Mouse (Mus musculus) monocyte, adult 59 days (primary cell): ENCODE data around the gene Zfp119b. TPM values are rescaled to one million over a fixed set of nuclear protein-coding genes. Genes with fewer than 3 reads are reported as not detected.

Experiments
- total RNA-seq, 2 experiments: library from RNA; stranded (reverse); gene quantifications; one replicate each; pipeline ENCODE4 v1.2.4; 2023

Zfp119b gene
- total RNA-seq, result 1 to 10 TPM; 3.8 to 4.3 TPM

DNA sequence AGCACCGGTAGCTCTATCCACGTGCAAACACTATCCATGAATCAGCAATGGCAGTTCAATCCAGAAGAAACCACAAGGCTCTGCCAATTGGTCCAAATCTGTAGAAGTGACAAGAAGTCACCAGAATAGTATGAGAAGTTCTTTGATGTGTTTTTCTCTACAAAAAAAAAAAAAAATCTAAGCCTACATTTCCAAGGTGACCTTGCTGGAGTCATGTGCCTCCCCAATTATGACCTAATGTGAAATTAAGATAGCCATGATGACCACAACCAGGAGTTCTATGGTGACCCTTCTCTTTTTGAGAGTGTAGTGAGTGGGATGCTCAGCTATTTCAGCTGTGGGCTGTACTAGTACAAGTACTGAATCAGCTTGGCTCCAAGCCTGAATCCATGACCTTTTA lies at the start of gene Zfp119b:
Gene Zfp119b (minus strand): TSS at position 101 of the 400 bp plus-strand sequence.

DNA sequence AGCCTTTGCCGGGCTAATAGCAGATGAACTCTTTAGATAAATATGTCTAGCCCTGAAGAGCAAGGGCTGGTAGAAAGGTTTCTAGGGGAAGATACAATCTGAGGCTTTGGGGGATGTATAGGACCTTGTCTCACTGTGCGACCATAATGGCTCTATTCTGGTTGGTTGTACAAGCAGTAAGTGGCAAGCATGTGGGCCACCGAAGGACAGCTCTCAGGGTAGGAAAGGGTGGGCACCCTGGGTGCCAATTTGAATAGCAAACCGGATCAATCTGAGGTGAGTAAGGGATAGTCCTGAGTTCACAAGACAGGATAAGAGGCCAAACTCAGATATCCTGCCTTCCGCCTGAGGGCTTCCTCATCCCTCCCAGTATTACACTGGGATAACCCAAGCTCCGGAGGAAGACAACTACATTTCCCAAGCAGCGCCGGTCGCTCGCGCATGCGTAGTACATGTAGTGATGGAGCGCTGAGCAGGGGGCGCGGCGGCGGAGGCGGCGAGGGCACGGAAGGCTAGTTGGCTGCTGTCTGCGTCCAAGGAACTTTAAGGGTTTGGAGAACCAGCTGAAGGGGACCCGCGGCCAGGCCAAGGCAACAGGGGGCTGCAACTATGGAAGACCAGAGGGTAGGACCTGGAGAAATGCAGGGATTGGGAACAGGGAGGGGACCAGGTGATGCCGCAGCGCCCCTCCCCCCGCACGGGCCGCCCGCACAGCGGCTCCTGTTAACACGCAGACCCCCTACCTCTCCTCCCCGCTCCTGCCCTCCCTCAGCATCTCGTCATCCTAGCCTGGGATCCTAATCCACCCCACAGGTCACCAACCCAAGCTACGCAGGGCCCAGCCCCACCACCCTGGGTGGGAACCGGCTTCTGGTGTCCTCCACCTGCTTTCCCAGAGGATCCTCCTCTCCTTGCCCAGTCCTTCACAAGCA lies 37.0 kb upstream of the Zfp119b start, which contains the start of gene Fsd1:
Gene Fsd1 (plus strand): TSS at position 480 of the 932 bp plus-strand sequence.

DNA sequence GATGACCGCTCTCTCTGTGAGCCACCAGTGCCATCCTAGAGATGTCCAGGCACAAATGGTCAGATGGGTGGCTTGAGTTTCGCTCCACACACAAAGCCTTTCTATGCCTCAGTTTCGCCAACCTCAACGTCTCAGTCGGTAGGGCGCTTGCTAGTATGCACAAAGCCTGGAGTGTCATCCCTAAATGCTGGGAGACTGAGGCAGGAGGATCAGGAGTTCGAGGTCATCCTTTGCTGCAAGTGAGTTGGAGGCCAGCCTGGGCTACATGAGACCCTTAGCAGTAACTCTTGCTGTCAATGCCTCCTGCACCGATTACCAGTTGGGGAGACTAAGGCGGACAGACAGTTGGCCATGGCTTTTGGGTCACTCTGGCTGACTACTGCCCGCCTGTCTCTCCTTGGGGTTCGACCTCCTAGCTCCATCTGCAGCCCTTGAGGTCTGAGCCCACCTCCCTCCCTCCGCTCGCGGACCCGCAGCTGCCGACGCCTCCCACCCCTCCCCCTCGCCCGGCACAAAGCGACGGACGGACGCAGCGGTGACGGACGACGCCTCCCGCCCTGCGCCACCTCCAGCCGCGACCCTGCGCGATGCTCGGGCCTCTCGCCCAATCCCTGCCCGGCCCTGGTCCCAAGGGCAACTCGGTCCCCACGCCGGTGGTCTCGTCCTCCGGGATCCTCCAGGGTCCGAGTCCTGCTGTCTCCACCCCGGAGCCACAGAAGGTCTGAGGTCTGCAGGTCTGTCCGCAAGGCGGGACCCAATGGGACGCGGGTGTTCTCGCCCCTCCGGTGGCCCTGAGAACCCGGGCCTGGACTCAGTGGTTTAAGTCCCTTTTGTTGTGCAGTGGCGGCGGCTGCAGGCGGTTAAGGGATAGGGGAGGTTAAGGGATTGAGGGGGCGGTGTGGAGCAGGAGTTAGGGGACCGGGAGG lies 20.9 kb upstream of the Zfp119b start, which contains the start of gene Shd:
Gene Shd (plus strand): TSS at position 502 of the 926 bp plus-strand sequence.

DNA sequence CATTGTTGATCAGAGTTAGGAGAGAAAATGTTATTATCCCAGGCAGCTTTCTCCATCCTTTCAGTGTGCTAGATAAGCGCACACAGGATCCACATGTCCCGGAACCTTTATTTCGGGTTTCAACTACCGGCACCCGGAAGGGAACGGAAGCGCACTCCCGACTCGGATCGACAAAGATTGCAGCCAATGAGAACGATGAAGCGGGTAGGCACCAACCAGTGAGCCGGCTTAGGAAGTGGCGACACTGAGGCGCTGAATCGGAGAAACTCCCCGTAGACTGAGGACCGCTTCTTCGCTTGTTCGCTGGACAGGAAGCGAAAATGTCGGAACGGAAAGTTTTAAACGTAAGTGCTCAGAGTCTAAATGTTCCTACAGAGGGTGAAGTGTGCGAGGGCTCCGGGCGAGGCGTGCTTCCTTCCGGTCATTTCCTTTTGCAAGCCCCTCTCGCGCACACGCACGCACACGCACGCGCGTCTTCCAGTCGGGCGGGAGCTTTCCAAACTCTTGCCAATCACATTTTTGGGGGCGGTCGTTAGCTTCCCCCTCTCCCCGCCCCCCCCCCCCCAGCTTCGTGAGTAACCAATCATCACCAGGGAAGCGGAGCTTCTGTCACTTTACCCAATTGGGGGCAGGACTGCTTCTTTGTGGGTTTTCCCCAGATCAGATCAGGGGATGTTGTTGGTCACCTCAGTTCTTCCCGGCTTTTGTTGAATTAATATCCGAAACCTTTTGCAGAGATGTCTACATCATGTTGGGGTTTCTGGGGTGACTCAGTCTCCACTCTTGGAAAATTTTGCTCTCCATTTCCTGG lies 9.8 kb upstream of the Zfp119b start, which contains the start of gene Yju2:
Gene Yju2 (plus strand): TSS at position 182 of the 811 bp plus-strand sequence.

DNA sequence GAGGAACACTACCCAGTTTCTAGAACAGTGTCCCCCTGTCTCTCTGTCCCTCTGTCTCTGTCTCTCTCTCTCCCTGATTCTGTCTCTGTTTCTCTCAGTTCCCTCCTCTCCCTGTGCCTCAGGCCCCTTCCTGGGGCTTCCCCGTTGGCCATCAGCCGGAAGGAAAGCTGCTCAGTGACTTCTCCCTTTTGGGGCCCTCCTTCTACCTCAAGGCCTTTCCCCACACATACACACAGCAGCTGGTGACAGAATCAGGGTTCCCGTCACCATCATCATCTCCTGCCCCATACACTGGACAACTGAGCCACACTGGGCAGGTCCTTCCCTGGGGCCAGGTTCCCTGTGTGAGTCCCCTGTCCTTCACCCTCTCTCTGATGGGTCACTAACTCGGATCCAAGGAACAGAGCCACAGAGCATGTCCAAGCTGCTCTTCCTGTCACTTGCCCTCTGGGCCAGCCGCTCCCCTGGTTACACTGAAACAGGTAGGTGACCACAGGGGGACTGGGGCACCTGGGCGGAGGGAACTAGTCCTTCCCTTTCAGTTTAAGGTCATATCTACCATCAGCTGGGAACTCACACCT lies 3.2 kb upstream of the Zfp119b start, which contains the start of gene Ebi3:
Gene Ebi3 (plus strand): TSS at position 194 of the 581 bp plus-strand sequence.

Other genes with a start within 250 kb of the Zfp119b start
- 100 to 1,000 TPM; 187 to 196 TPM for gene Pot1b, start 236.9 kb downstream of the Zfp119b start, total RNA-seq
- 100 to 1,000 TPM; 374 to 402 TPM for gene Adgre4, start 199.5 kb downstream of the Zfp119b start, total RNA-seq
- 1 to 10 TPM; 3.9 to 5.7 TPM for gene Zfp119a, start 70.6 kb downstream of the Zfp119b start, total RNA-seq
- gene Zfp959, start 57.4 kb downstream of the Zfp119b start, total RNA-seq, result 10 to 100 TPM in 1 of 2 experiments, 1 to 10 TPM in 1; 5.7 to 10.1 TPM
- gene Ebi3, start 3.1 kb upstream of the Zfp119b start, total RNA-seq, result 100 to 1,000 TPM; 104 to 106 TPM
- gene Yju2, start 9.6 kb upstream of the Zfp119b start, total RNA-seq, result 10 to 100 TPM; 23.3 to 30.4 TPM
- gene Shd, start 21.0 kb upstream of the Zfp119b start, total RNA-seq, result 1 to 10 TPM in 1 of 2 experiments, under 1 TPM in 1; 0.88 to 1.3 TPM
- gene Fsd1, start 37.0 kb upstream of the Zfp119b start, total RNA-seq, result not detected
- gene Stap2, start 56.1 kb upstream of the Zfp119b start, total RNA-seq, result 1 to 10 TPM in 1 of 2 experiments, under 1 TPM in 1; 0.76 to 1.3 TPM
- 10 to 100 TPM; 42.0 to 43.1 TPM for gene Mpnd, start 56.2 kb upstream of the Zfp119b start, total RNA-seq
- gene Sh3gl1, start 87.1 kb upstream of the Zfp119b start, total RNA-seq, result 10 to 100 TPM; 50.9 to 57.1 TPM
- gene Chaf1a, start 90.9 kb upstream of the Zfp119b start, total RNA-seq, result 1 to 10 TPM; 1.6 to 2.1 TPM
- 10 to 100 TPM; 41.1 to 44.6 TPM for gene Ubxn6, start 125.5 kb upstream of the Zfp119b start, total RNA-seq
- gene Hdgfl2, start 130.1 kb upstream of the Zfp119b start, total RNA-seq, result 10 to 100 TPM; 48.3 to 48.7 TPM
- not detected for gene Plin4, start 160.3 kb upstream of the Zfp119b start, total RNA-seq
- gene Plin5, start 168.1 kb upstream of the Zfp119b start, total RNA-seq, result not detected
- gene Lrg1, start 172.5 kb upstream of the Zfp119b start, total RNA-seq, result 1 to 10 TPM in 1 of 2 experiments, not detected in 1; 3.7 TPM
- 1 to 10 TPM; 2.7 to 3.7 TPM for gene Sema6b, start 190.8 kb upstream of the Zfp119b start, total RNA-seq
- under 1 TPM; 0.33 to 0.39 TPM for gene Tnfaip8l1, start 213.0 kb upstream of the Zfp119b start, total RNA-seq
- 10 to 100 TPM; 43.5 to 54.0 TPM for gene Mydgf, start 234.4 kb upstream of the Zfp119b start, total RNA-seq